Mouse (Mus musculus) liver, postnatal 0 days (tissue): ENCODE measurements around the gene Sema7a. TPM values are rescaled to one million over a fixed set of nuclear protein-coding genes. Genes with fewer than 3 reads are reported as not detected.

Source experiments
- ATAC-seq: fragments of 200-750 bp; cut with Nextera tagmentation; 2 replicates; pipeline ENCODE4 v1.8.0; 2017; ENCODE audit warnings: mild to moderate bottlenecking, moderate library complexity
- DNase-seq: peaks from one replicate; pipeline ENCODE4 v3.0.0-alpha.2; 2016
- H3K27ac ChIP-seq: fragments of 300-500 bp; sonication (generic); 2 replicates; pipeline ENCODE4 v1.5.1; 2014; ENCODE audit warnings: antibody characterized with exemption, moderate library complexity, mild to moderate bottlenecking, low read depth
- H3K27me3 ChIP-seq: fragments of 300-500 bp; sonication (generic); 2 replicates; pipeline ENCODE4 v1.6.1; 2014; ENCODE audit warnings: low read length, control low read depth, mixed read lengths; ENCODE audit not compliant: insufficient read depth
- H3K36me3 ChIP-seq: fragments of 300-500 bp; sonication (generic); replicated peaks from 2 replicates; pipeline ENCODE4 v1.6.1; 2014; ENCODE audit warnings: mild to moderate bottlenecking, control low read depth, low read length, moderate library complexity, mixed read lengths; ENCODE audit not compliant: insufficient read depth
- H3K4me1 ChIP-seq: fragments of 300-500 bp; sonication (generic); 2 replicates; pipeline ENCODE4 v1.6.1; 2014; ENCODE audit warnings: antibody characterized with exemption, mild to moderate bottlenecking, control low read depth; ENCODE audit not compliant: insufficient read depth
- H3K4me2 ChIP-seq: fragments of 300-500 bp; sonication (generic); 2 replicates; pipeline ENCODE4 v1.6.1; 2014; ENCODE audit warnings: low read depth, mild to moderate bottlenecking, low read length, moderate library complexity, mixed read lengths
- H3K4me3 ChIP-seq: fragments of 300-500 bp; sonication (generic); 2 replicates; pipeline ENCODE4 v1.5.1; 2014; ENCODE audit warnings: low read depth, low read length
- H3K9ac ChIP-seq: fragments of 300-500 bp; sonication (generic); replicated peaks from 2 replicates; pipeline ENCODE4 v1.6.1; 2014; ENCODE audit warnings: mild to moderate bottlenecking, moderate library complexity
- H3K9me3 ChIP-seq: fragments of 300-500 bp; sonication (generic); 2 replicates; pipeline ENCODE4 v1.6.1; 2016; ENCODE audit warnings: mild to moderate bottlenecking, control low read depth, low read length, mixed read lengths
- CTCF ChIP-seq: sonication (generic); IDR thresholded peaks from 2 replicates; pipeline ENCODE4 v1.5.1; 2016; ENCODE audit warnings: antibody characterized with exemption, low read depth
- EP300 ChIP-seq: IDR thresholded peaks from 2 replicates; pipeline ENCODE4 v1.6.1; 2016; ENCODE audit warnings: antibody characterized with exemption, low read depth, mild to moderate bottlenecking
- WGBS: fragments of 180-500 bp; shearing (Covaris S2); extraction: QIAGEN DNeasy Blood & Tissue Kit; methylation state at CpG from one replicate; pipeline ENCODE4 v1.1.7; 2014; ENCODE audit not compliant: insufficient replicate concordance; 5-methylcytosine and 5-hydroxymethylcytosine counted together
- polyA plus RNA-seq: library from polyadenylated mRNA; unstranded; fragments of >200 nt; fragmentation: Nextera tagmentation; extraction: Ambion mirVana; gene quantifications from 2 replicates; pipeline ENCODE4 v1.2.1, GENCODE M21; 2015

Gene Sema7a
- polyA plus RNA-seq, 1 experiment from 2014 or later: not detected

DNA sequence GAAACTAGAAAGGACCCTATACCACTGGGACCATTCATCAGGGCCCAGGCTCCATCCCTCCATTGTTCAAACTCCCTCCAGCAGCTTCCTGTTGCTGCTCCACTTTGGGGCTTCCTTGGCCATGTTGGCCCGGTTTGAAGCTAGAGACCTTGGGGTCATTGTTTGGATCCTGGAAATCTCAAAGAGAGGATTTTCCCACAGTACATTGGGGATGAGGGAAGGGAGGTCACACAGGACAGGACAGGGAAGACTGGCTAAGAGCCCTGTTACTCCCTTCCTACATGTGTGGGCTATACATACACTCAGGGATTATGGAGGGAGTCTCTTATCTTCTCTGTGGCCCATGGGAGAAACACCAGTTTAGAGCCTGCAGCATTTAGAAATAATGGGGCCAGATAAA, 18.7 kb downstream of the Sema7a start:
- Histone ChIP-seq H3K27me3 (no peaks in the 10 kb centered on the region; the same call in 1 of the 2 replicates), H3K4me1 (peaks cover 12% of the 10 kb centered on the region), H3K27ac (no peak overlapping the region), H3K9ac (no peak overlapping the region), H3K36me3 (no peaks in the 10 kb centered on the region), H3K9me3 (no peaks in the 10 kb centered on the region), H3K4me2 (no peak overlapping the region), H3K4me3 (no peak overlapping the region)
- no peak for DNase-seq
- no peak for ATAC-seq
- WGBS: 74% methylated on average over 1 of the region's 1 CpGs
- no peak for TF ChIP-seq EP300
- no peak for TF ChIP-seq CTCF

DNA sequence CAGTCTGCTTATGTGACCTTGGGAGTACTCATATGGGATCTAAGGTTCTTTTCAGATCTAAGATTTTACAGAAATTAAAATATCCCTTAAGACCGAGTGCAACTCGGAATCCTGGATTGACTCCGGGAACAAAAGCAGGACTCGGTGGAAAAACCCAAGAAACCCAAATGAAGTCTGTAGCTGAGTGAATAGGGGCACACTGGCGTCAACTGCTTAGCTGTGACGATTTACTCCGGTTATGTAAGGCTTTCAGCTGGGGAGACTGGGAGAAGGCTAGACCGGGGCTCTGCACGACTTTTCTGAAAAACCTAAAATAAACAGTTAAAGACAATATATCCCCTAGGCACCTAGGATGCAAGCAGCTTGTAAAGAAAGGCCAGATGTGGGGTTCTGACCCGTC, 19.5 kb downstream of the Sema7a start:
- Histone ChIP-seq H3K9me3 (no peaks in the 10 kb centered on the region), H3K4me2 (no peak overlapping the region), H3K9ac (no peak overlapping the region), H3K27ac (no peak overlapping the region), H3K4me3 (no peak overlapping the region), H3K36me3 (no peaks in the 10 kb centered on the region), H3K27me3 (no peaks in the 10 kb centered on the region), H3K4me1 (peaks cover 12% of the 10 kb centered on the region)
- ATAC-seq: no peak
- WGBS: 68% methylated on average over 10 of the region's 10 CpGs
- no peak for DNase-seq
- no peak for TF ChIP-seq CTCF
- TF ChIP-seq EP300: no peak

DNA sequence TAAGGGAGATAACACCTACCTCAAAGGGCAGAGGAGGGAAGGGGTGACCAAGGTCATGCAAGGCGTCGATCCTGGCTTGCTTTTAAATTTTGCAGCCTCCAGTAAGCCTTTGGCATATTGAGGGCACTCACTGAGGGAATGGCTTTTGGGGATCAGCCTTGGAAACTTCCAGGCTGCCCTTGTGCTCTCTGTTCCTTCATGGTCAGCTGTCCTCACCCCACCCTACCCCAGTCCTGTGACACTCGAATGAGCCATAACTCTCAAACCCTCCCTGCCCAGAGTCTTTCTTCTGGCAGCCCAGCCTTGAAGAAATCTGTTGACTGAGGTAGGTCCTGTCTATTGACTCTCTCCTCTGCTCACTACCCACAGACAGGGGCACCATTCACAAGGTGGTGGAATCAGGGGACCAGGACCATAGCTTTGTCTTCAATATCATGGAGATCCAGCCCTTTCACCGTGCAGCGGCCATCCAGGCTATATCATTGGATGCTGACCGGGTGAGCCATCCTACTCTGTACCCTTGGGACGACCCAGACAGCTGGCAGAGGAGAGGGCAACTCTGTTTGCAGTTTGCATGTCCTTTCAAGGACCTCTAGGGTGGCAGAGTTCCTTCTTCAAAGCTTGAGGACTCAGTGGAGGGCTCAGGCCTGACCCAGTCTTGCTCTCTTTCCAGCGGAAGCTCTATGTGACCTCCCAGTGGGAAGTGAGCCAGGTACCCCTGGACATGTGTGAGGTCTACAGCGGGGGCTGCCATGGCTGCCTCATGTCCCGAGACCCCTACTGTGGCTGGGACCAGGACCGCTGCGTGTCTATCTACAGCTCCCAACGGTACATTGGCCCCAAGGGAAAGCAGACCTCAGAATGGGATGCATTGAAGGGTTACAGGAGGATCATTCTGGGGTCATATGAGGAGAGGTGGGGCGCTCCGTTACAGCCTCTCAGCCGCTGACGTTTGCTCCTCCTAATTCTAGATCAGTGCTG, 20.3 kb downstream of the Sema7a start:
- H3K36me3 ChIP-seq: no peaks in the 10 kb centered on the region
- no peak overlapping the region for H3K4me2 ChIP-seq
- no peak for TF ChIP-seq EP300
- TF ChIP-seq CTCF: no peak
- WGBS: 80% methylated on average over 17 of the region's 17 CpGs
- no peak overlapping the region for H3K27ac ChIP-seq
- ATAC-seq (no peak), DNase-seq (no peak)
- no peak overlapping the region for H3K4me3 ChIP-seq
- H3K4me1 ChIP-seq: peaks cover 6% of the 10 kb centered on the region
- H3K9me3 ChIP-seq: no peaks in the 10 kb centered on the region
- H3K9ac ChIP-seq: no peak overlapping the region
- H3K27me3 ChIP-seq: no peaks in the 10 kb centered on the region

DNA sequence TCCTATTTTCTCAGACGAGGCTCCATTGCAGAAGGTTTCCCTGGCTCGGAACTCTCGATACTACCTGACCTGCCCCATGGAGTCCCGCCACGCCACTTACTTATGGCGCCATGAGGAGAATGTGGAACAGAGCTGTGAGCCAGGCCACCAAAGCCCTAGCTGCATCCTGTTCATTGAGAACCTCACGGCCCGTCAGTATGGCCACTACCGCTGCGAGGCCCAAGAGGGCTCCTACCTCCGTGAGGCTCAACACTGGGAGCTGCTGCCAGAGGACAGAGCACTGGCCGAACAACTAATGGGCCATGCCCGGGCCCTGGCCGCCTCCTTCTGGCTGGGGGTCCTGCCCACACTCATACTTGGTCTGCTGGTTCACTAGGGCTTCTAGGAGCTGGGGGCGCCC, 21.3 kb downstream of the Sema7a start:
- H3K36me3 ChIP-seq: no peaks in the 10 kb centered on the region
- H3K4me1 ChIP-seq: peaks cover 6% of the 10 kb centered on the region
- H3K9ac ChIP-seq: no peak overlapping the region
- H3K4me2 ChIP-seq: no peak overlapping the region
- ATAC-seq (no peak), DNase-seq (no peak)
- H3K9me3 ChIP-seq: no peaks in the 10 kb centered on the region
- 84% methylated on average over 15 of the region's 15 CpGs for WGBS
- H3K27me3 ChIP-seq: no peaks in the 10 kb centered on the region
- no peak overlapping the region for H3K4me3 ChIP-seq
- no peak overlapping the region for H3K27ac ChIP-seq
- TF ChIP-seq CTCF (no peak), EP300 (no peak)

DNA sequence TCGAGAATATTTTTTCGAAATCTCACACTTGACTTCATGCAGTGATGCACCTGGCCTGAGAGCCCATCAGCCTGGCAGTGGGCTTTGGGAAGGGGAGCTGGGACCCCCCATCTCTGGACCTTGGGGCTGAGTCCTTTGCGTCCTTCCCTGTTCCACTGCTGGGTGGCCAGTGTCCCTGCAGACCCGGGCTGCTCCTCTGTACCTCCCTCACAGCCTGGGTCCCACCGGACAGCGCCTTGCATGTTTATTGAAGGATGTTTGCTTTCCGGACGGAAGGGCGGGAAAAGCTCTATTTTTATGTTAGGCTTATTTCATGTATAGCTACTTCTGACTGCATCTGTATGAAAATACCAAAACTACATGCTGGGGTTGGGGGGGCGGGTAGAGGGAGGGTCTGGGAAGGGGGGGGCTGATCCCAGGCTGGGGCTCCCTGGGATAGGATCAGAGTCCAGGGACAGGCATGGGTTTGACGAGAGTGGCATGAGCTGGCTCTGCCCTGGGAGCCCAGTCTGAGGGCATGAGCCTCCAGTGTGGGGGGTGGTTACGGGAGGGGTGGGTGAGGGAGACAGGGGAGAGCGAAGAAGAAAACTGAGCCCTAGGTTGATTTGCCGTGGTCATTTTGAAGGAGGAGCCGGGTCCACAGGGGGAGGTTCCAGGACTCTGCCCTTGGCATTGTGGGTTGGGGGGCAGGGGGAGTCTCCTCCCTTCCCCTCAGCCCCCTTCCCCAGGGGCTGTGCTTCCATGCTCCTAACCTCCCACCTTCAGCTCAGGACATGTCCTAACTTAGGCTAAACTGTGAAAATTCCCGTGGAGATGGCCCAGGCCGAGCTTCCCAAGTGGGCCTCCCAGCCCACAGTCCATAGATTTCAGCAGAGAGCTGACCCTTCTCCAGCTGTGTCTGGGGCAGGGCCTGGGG, 22.2 kb downstream of the Sema7a start:
- Histone ChIP-seq H3K4me2 (no peak overlapping the region), H3K9me3 (no peaks in the 10 kb centered on the region), H3K27me3 (no peaks in the 10 kb centered on the region), H3K9ac (no peak overlapping the region), H3K4me3 (no peak overlapping the region), H3K36me3 (no peaks in the 10 kb centered on the region), H3K4me1 (peaks cover 2% of the 10 kb centered on the region), H3K27ac (no peak overlapping the region)
- TF ChIP-seq CTCF (no peak), EP300 (no peak)
- ATAC-seq: no peak
- WGBS: 62% methylated on average over 16 of the region's 17 CpGs
- no peak for DNase-seq
